Mouse (Mus musculus): ENCODE results near the gene Fhit. TPM values are rescaled to one million over a fixed set of nuclear protein-coding genes. Genes with fewer than 3 reads are reported as not detected.

Fhit gene
- total RNA-seq, 2 experiments from 2014 or later: 0.62 to 10.4 TPM

DNA sequence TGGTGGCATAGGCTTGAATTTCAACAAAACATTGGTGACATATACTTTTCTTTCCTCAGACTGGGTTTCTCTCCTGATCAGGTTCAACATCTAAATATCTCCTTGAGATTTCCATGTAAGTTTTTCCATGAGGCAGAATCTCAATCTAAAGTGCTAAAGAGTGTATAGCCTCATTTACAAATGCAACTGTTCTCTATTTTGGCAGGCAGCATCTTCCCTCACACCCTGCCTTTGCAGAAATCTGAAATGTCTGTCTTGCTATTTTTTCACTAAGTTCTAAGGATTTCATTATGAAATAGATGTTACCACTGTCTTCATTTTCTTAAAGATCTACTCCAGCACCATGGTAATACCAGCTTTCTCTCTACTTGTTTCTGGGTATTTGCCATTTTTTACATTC lies 1368.4 kb downstream of the Fhit start:
- no peak for ATAC-seq (replicated peaks; ENCODE audit: poor library complexity, severe bottlenecking)

DNA sequence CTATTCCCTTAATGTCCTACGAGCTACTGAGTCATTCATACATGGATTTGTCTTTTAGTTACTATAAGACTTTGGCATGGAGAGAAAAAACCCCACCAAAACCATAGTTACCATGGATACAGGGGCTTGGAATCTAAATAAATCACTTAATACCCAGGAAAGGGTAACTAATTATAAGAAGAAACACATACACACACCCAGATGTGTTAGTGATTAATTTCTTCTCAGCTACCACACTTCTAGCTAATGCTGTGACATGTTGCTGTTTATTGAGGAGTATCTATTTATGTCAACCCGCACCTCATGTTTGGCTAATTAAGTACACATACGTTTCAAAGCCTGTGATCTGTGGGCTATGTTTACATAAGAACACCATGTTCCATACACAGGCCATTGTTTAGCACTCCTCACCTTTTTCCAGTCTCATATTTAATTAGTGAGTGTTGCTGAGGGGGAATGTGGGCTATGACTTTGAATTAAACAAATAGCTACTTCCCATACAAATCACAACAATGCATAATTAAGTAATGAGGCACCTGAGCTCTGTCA lies 1373.4 kb downstream of the Fhit start:
- no peak for ATAC-seq (replicated peaks; ENCODE audit: poor library complexity, severe bottlenecking)

- no peak for ATAC-seq (replicated peaks; ENCODE audit: poor library complexity, severe bottlenecking)
These were observed 1374.4 kb downstream of the Fhit start for GRCm38 (mm10) chr14:9787389-9787788.

- no peak for ATAC-seq (replicated peaks; ENCODE audit: poor library complexity, severe bottlenecking)
These were observed 1376.0 kb downstream of the Fhit start for GRCm38 (mm10) chr14:9785861-9786260.

- ATAC-seq (replicated peaks; ENCODE audit: poor library complexity, severe bottlenecking): no peak
These were observed 1410.5 kb downstream of the Fhit start for GRCm38 (mm10) chr14:9751341-9751740.

DNA sequence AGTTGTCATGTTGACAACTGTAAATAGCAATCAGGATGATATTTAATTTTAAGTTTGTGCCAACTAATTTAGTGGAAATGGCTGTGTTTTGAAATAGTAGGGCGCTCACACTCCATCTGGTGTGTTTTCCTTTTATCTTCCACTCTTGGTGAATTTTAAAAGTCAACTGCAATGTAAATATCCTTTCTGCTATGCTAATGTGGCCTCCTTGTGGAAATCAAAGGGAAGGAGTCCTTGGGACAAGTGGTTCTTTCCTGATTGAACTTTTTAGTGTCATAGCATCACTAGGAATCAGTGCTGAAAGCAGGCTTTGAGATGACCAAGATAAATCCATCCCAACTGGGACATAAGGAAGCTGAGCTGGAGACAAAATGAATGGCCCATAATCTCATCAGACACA lies 1413.1 kb downstream of the Fhit start:
- ATAC-seq (replicated peaks; ENCODE audit: poor library complexity, severe bottlenecking): no peak

DNA sequence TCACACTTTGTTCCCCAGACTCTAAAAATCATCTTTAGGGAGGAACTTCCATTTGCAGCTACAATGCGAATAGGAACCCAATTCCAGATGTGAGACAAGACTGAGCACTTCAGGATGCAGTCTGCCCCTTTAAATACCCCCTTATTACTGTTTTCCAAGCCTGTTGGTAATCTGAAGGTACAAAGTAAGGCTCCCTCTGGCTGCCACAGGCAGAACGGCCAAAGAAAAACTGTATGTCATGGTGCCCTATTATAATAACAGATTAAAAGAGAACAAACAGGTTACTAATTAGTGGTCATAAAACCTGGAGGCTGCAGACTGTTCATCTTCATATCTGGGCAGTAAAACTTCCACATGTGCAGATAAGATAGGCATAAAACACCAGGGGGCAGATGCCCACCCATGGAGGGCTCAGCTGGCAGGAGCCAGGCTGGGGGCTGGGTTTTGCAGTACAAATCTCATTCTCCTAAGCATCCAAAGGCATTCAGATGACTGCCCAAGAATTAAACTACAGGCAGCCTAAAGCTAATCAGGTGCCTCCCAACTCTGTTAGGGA lies 1439.8 kb downstream of the Fhit start:
- ATAC-seq (replicated peaks; ENCODE audit: poor library complexity, severe bottlenecking): no peak

DNA sequence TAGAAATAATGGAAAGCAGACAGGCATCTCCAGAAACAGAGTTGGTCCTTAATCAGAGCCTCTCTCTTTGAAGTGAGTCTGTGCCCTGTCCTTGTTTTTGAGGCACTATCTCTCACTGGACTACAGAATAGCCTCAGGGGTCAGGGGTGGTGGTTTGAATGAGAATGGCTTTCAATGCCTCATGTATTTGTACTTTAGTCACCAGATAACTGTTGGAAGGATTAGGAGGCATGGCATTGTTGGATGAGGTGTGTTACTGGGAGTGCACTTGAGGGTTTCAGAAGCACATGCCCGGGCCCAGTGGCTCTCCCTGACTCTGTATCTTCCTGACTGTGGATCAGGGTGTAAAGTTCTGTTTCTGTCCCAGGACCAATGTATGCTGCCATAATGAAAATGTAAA lies 1463.2 kb downstream of the Fhit start:
- ATAC-seq (replicated peaks; ENCODE audit: poor library complexity, severe bottlenecking): no peak

GRCm38 (mm10) chr14:9697101-9697500 lies 1464.7 kb downstream of the Fhit start:
- no peak for ATAC-seq (replicated peaks; ENCODE audit: poor library complexity, severe bottlenecking)

DNA sequence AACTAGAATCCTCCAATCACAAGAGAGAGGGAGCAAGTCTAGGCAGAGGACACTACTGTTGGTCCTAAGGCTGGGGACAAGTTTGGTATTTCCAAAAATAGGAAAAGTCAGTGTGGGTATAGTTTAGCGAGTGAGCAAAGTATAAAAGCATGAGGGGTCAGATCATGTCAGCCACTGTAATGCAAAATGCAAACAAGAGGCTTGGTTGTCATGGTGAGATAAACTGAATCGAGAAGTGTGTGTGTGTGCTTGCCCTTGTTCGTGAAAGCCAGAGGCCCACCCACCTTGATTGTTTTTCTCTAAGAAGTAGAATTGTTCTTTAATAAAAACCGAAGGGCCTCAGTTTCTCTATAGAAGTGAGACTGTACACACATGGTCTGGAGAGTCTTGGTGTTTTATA lies 1465.8 kb downstream of the Fhit start:
- ATAC-seq (replicated peaks; ENCODE audit: poor library complexity, severe bottlenecking): no peak

DNA sequence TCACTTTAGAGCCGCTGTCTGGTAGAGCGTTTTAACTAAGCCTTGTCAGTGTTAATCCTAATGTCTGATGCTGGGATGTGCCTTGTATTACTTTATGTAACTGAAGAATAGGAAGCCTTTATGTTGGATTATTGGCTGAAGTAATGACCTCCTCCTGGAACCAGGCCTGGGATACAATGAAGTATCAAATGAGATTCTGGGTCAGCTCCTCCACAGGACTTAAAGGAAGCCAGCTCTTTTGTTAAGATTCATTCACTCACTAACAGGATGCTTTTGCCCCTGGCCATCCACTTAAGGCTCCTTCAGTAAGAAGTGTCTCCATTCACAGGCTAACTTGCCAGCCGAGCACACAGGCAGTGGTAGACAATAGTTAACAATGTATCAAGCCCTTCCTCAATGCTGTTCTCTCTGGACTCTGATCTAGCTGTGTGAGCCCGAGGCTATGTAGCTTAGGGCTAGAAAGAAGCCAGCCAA lies 1466.6 kb downstream of the Fhit start:
- ATAC-seq (replicated peaks; ENCODE audit: poor library complexity, severe bottlenecking): no peak

DNA sequence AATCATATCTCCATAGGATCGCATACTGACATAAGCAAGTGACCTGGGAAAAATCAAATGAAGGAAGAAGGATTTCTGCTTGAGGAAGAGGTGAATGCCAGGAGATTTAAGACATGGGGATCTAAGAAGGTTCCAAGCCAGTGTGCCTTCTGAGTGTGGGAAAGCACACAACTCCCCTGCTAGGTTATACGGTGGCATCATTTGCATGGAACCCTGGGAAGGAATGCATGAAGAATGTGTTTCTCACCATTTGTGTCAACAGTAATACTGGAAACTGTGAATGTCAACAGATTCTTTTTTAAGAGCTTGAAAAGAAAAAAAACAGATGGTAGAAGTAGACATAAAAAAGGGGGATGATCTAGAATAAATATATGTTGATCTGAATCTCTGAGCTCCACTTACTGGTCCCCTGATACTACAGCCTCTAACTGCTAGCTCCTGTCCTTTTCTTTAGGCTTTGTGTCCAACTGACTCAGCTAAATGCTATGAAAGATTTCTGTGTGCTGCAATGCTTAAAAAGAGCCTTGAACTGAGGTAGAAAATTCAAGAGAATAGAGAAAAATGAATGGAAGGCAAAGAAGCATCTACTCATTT lies 1473.1 kb downstream of the Fhit start:
- no peak for ATAC-seq (replicated peaks; ENCODE audit: poor library complexity, severe bottlenecking)

DNA sequence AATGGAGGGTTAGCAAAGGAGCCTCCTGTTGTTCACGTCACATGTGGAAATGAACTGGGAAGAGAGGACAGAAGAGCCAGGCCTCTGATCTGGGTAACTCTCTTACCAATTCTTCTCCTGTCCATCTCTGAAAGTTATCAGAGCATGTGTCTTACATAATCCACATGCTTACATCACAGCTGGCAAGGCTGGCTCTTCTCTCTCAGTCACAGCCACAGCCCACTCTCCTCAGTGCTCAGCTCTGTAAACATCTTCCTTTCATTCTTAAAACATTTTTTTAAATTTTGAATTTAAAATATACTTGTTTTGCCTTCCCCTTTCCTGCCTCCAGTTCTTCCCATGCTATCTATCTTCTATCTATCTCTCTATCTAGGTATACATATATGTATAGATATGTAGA lies 1477.5 kb downstream of the Fhit start:
- ATAC-seq (replicated peaks; ENCODE audit: poor library complexity, severe bottlenecking): no peak

GRCm38 (mm10) chr14:9672728-9673127 lies 1489.1 kb downstream of the Fhit start:
- no peak for ATAC-seq (replicated peaks; ENCODE audit: poor library complexity, severe bottlenecking)

GRCm38 (mm10) chr14:9671776-9672175 lies 1490.1 kb downstream of the Fhit start:
- no peak for ATAC-seq (replicated peaks; ENCODE audit: poor library complexity, severe bottlenecking)

DNA sequence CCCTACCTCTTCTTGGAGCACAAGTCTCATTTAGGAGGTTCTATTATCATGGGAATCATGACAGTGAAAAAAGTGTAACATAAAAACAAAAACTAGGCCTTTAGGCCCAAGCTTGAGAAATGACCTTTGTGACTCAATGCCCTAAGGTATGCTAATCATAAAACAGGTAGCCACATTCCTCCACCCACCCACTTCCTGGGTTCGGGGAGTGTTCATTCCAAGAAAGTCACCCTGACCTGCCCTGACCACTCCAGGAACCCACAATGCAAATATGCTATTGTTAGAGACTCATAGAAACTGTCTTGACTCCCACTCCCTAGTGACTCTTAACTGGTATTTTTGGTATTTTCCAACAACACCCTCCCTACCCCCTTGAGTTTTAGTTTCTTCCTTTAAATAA lies 1492.1 kb downstream of the Fhit start:
- no peak for ATAC-seq (replicated peaks; ENCODE audit: poor library complexity, severe bottlenecking)

- no peak for ATAC-seq (replicated peaks; ENCODE audit: poor library complexity, severe bottlenecking)
These were observed 1503.4 kb downstream of the Fhit start for GRCm38 (mm10) chr14:9658445-9658844.

GRCm38 (mm10) chr14:9651417-9651816 lies 1510.4 kb downstream of the Fhit start:
- ATAC-seq (replicated peaks; ENCODE audit: poor library complexity, severe bottlenecking): no peak

DNA sequence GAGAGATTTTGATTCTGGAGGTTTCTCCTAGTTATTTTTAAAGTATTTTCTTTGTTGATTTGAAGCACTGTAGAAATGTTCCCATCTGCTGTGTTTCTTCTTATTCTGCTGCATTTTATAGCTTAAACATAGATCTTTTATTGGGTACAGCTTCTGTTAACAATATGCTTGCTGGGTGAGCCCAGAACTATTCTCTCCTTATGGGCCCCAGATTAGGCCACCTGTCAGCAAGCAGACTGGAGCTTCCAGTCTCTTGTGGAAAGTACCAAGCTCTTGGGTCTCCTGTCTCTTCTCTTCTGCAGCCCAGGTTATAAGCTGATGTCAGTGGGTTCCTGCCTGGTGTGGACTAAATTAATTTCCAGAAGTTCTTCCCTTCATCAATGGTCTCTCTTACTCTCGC lies 1513.4 kb downstream of the Fhit start:
- ATAC-seq (replicated peaks; ENCODE audit: poor library complexity, severe bottlenecking): no peak

- ATAC-seq (replicated peaks; ENCODE audit: poor library complexity, severe bottlenecking): no peak
These were observed 1515.6 kb downstream of the Fhit start for GRCm38 (mm10) chr14:9646233-9646632.

- no peak for ATAC-seq (replicated peaks; ENCODE audit: poor library complexity, severe bottlenecking)
These were observed 1517.3 kb downstream of the Fhit start for GRCm38 (mm10) chr14:9644216-9645166.
